Mouse (Mus musculus) heart, embryonic 13.5 days (tissue): Measurements from ENCODE around the gene Pip4k2b. TPM values are rescaled to one million over a fixed set of nuclear protein-coding genes. Genes with fewer than 3 reads are reported as not detected.

ENCODE experiments used
- ATAC-seq: fragments of 200-750 bp; cut with Nextera tagmentation; 2 replicates; pipeline ENCODE4 v1.8.0; 2017; ENCODE audit warnings: moderate TSS enrichment; ENCODE audit not compliant: insufficient number of reproducible peaks, low FRiP score, low TSS enrichment; ENCODE audit errors: extremely low read depth
- H3K27ac ChIP-seq: fragments of 300-500 bp; sonication (generic); replicated peaks from 2 replicates; pipeline ENCODE4 v1.5.1; 2015; ENCODE audit warnings: moderate library complexity, mild to moderate bottlenecking, inconsistent platforms
- H3K27me3 ChIP-seq: fragments of 300-500 bp; sonication (generic); replicated peaks from 2 replicates; pipeline ENCODE4 v1.6.1; 2015; ENCODE audit warnings: mild to moderate bottlenecking, inconsistent platforms
- H3K36me3 ChIP-seq: fragments of 300-500 bp; sonication (generic); 2 replicates; pipeline ENCODE4 v1.6.1; 2015; ENCODE audit warnings: mild to moderate bottlenecking, inconsistent platforms
- H3K4me1 ChIP-seq: fragments of 300-500 bp; sonication (generic); 2 replicates; pipeline ENCODE4 v1.6.1; 2015; ENCODE audit warnings: inconsistent platforms
- H3K4me2 ChIP-seq: fragments of 300-500 bp; sonication (generic); 2 replicates; pipeline ENCODE4 v1.6.1; 2015; ENCODE audit warnings: inconsistent platforms, mild to moderate bottlenecking, moderate library complexity
- H3K4me3 ChIP-seq: fragments of 300-500 bp; sonication (generic); 2 replicates; pipeline ENCODE4 v1.5.1; 2015; ENCODE audit warnings: moderate library complexity, mild to moderate bottlenecking, inconsistent platforms
- H3K9ac ChIP-seq: fragments of 300-500 bp; sonication (generic); 2 replicates; pipeline ENCODE4 v1.6.1; 2015; ENCODE audit warnings: inconsistent platforms, mild to moderate bottlenecking, moderate library complexity
- H3K9me3 ChIP-seq: fragments of 300-500 bp; sonication (generic); 2 replicates; pipeline ENCODE4 v1.6.1; 2016; ENCODE audit warnings: inconsistent platforms
- WGBS: fragments of 180-500 bp; shearing (Covaris S2); methylation state at CpG from one replicate; pipeline ENCODE4 v1.1.7; 2015; ENCODE audit warnings: mixed read lengths; 5-methylcytosine and 5-hydroxymethylcytosine counted together
- polyA plus RNA-seq: library from polyadenylated mRNA; unstranded; fragments of >200 nt; fragmentation: Nextera tagmentation; extraction: Ambion mirVana; gene quantifications from 2 replicates; pipeline ENCODE4 v1.2.1, GENCODE M21; 2015

Gene Pip4k2b
- polyA plus RNA-seq, 1 experiment from 2014 or later, result 1.0 TPM

DNA sequence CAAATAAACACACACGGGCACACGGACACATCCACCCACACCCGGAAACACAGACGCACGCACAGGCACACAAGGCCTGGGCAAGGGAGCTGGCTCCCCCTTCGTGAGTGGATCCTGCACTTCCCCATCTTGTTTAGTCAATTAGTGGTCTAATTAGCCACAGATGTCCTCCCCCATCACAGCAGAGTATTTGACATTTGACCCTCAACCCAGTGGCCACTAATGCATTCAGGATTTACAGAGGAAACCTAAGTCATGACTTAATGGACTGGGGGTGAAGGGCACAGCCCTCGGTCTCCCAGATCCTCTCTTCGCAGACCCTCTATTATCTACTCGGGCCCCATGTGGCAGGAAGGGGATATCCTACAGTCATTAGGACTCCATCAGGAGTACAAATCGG lies 10.8 kb downstream of the Pip4k2b start:
- H3K9ac ChIP-seq, result no peak overlapping the region
- no peaks in the 10 kb centered on the region for H3K27me3 ChIP-seq
- no peak for ATAC-seq
- H3K4me2 ChIP-seq, result no peak overlapping the region
- H3K36me3 ChIP-seq, result peaks cover 39% of the 10 kb centered on the region
- peaks cover 12% of the 10 kb centered on the region for H3K4me1 ChIP-seq
- H3K27ac ChIP-seq, result no peak overlapping the region
- WGBS, result 43% methylated on average over 10 of the region's 10 CpGs
- H3K4me3 ChIP-seq, result no peak overlapping the region
- no peaks in the 10 kb centered on the region for H3K9me3 ChIP-seq

DNA sequence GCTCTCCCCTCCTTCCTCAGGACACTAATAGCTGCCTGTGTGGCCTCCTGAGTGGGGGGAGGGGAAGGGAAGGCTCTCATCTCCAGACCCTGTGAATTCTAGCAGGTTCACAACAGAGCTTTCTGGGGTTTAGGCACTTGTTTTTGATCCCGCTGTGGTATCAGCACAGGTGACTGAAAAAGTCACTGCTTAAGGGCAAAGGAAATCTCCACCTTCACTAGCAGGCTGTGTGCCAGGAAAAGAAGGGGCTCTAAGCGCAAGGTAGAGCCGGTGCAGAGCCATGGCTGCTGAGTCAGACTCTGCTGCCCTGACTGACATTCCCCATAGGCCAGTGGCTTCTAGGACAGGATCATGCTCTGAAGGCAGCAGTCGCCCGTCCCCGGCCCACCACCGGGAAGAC lies 15.8 kb downstream of the Pip4k2b start:
- WGBS, result 65% methylated on average over 7 of the region's 7 CpGs
- ATAC-seq, result no peak

DNA sequence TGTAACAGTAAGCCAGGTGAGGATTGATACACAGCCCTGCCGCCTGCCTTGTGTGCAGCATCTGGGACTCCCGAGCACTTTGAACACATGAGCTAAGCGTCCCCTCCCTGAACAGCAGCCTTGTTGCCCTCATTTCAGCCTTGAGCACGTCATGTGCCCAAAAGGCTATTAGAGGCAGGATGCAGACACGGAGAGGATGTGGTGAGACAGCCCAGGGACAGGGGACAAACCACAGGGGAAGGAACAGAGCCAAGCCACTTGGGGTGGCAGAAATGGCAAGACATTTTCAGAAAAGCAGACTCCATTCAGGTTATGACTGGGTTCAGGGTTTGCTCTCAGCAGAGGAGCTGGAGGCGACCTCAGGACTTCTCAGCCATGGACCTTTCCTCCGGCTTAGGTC lies 16.2 kb downstream of the Pip4k2b start:
- Histone ChIP-seq H3K9me3 (no peaks in the 10 kb centered on the region), H3K4me2 (no peak overlapping the region), H3K27me3 (no peaks in the 10 kb centered on the region), H3K27ac (no peak overlapping the region), H3K36me3 (peaks cover 93% of the 10 kb centered on the region), H3K4me3 (no peak overlapping the region), H3K9ac (peak overlapping the region; percentile 52; the same call in 1 of the 2 replicates), H3K4me1 (peaks cover 12% of the 10 kb centered on the region; the same call in 1 of the 2 replicates)
- 71% methylated on average over 7 of the region's 7 CpGs for WGBS
- no peak for ATAC-seq

More for the DNA sequence above, 15.8 kb downstream of the Pip4k2b start:
- no peak overlapping the region for H3K9ac ChIP-seq
- H3K27me3 ChIP-seq, result no peaks in the 10 kb centered on the region
- no peaks in the 10 kb centered on the region for H3K9me3 ChIP-seq
- no peak overlapping the region for H3K4me2 ChIP-seq
- no peak overlapping the region for H3K4me3 ChIP-seq
- peaks cover 14% of the 10 kb centered on the region for H3K4me1 ChIP-seq
- no peak overlapping the region for H3K27ac ChIP-seq
- peaks cover 88% of the 10 kb centered on the region for H3K36me3 ChIP-seq

DNA sequence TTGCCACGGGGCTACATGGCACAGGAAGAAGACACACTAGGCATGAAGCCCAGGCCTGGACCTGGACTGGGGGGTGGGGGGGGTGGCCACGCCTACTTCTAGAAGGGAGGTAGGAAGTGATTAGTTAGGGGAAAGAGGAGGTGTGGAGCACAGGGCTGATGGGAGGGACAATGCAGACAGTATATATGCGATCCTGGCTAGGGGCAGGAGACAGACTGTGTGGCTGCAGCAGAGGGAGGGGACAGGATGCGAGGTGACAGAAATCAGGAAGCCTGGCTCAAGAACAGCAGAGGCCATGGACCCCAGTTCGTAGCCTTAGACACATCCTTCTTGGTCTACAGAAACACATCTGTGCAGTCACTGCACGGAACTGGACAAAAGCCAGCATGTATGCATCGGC lies 20.8 kb downstream of the Pip4k2b start:
- Histone ChIP-seq H3K27me3 (no peaks in the 10 kb centered on the region), H3K4me3 (no peak overlapping the region), H3K27ac (0 out of 2 replicates have a peak overlapping the region, but pooled peaks have one; percentile 12), H3K9ac (no peak overlapping the region), H3K4me1 (peaks cover 10% of the 10 kb centered on the region; the same call in 1 of the 2 replicates), H3K9me3 (peaks cover 6% of the 10 kb centered on the region; the same call in 1 of the 2 replicates), H3K36me3 (peaks cover 98% of the 10 kb centered on the region), H3K4me2 (no peak overlapping the region)
- ATAC-seq, result no peak
- WGBS, result 73% methylated on average over 7 of the region's 7 CpGs

DNA sequence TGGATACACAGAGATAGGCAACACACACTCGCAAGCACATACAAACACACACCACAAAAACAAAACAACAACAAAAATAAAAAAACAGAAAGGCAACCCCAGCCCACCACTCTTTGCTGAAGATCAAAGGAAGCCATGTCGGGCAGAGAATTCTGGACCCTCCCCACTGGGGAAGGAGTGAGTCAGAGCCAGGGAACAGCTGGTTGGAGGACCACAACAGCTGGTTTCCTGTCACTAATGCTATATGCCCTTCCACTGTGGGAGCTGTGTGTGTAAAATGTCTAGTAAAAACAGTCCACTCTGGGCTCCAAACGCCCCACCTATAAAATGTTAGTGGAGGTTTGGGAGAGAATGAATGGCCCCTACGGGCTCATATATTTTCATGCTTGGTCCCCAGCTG lies 23.2 kb downstream of the Pip4k2b start:
- H3K36me3 ChIP-seq, result peaks cover 94% of the 10 kb centered on the region
- no peak overlapping the region for H3K9ac ChIP-seq
- no peaks in the 10 kb centered on the region for H3K27me3 ChIP-seq
- H3K4me2 ChIP-seq, result no peak overlapping the region
- peaks cover 6% of the 10 kb centered on the region; the same call in 1 of the 2 replicates for H3K9me3 ChIP-seq
- no peak overlapping the region for H3K27ac ChIP-seq
- WGBS, result 88% methylated on average over 4 of the region's 4 CpGs
- no peak overlapping the region for H3K4me3 ChIP-seq
- ATAC-seq, result no peak
- H3K4me1 ChIP-seq, result peaks cover 8% of the 10 kb centered on the region

DNA sequence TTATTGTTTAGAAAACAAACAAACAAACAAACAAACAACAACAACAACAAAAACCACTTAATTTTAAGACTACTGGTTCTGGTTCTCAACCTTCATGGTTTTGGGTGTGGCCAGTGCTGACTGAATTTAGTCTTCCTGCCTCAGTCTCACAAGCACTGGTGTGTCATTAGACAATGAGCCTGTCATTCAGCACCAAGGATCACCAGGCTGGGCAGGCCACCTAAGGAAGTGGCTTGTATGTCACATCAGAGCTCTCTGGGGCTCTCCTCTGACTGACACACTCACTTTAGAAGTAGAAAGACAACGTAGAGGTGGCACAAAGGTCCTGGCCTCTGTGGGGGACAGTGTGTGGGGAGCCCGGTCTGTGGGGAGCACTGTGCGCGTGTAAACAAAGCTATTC lies 25.5 kb downstream of the Pip4k2b start:
- ATAC-seq, result no peak
- Histone ChIP-seq H3K4me1 (peaks cover 21% of the 10 kb centered on the region), H3K9me3 (peaks cover 6% of the 10 kb centered on the region; the same call in 1 of the 2 replicates), H3K9ac (no peak overlapping the region), H3K27ac (no peak overlapping the region), H3K4me3 (no peak overlapping the region), H3K36me3 (peaks cover 85% of the 10 kb centered on the region), H3K27me3 (no peaks in the 10 kb centered on the region), H3K4me2 (no peak overlapping the region)
- WGBS, result 70% methylated on average over 4 of the region's 4 CpGs

DNA sequence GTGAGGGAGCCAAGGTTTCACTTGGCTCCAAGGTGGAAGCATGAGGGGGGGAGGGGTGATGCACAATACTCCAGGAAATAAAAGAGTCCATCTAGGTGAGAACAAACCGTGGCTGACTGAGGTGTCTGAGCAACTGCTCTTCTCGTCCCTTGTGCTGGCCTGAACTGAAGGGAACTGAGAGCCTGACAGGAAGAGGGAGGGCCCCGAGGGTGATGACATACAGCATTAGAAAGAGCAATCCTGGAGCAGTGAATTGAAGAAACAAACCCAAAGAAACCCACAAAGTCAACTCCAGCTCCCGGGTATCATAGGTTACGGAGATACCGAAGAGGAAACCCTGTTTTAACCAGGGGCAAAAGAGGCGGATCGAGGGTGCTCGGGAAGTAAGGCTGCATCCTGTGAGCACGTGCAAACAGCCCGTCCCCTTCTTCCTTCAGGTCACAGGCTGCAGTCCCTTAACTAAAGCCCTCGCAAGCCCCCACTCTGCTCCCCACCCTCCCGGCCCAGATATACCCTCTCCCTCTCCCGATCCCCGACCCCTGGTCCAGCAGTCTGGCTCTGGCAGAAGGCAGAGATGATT lies 26.1 kb downstream of the Pip4k2b start:
- 0 out of 2 replicates have a peak overlapping the region, but pooled peaks have one; percentile 28 for H3K27ac ChIP-seq
- no peak overlapping the region for H3K4me3 ChIP-seq

DNA sequence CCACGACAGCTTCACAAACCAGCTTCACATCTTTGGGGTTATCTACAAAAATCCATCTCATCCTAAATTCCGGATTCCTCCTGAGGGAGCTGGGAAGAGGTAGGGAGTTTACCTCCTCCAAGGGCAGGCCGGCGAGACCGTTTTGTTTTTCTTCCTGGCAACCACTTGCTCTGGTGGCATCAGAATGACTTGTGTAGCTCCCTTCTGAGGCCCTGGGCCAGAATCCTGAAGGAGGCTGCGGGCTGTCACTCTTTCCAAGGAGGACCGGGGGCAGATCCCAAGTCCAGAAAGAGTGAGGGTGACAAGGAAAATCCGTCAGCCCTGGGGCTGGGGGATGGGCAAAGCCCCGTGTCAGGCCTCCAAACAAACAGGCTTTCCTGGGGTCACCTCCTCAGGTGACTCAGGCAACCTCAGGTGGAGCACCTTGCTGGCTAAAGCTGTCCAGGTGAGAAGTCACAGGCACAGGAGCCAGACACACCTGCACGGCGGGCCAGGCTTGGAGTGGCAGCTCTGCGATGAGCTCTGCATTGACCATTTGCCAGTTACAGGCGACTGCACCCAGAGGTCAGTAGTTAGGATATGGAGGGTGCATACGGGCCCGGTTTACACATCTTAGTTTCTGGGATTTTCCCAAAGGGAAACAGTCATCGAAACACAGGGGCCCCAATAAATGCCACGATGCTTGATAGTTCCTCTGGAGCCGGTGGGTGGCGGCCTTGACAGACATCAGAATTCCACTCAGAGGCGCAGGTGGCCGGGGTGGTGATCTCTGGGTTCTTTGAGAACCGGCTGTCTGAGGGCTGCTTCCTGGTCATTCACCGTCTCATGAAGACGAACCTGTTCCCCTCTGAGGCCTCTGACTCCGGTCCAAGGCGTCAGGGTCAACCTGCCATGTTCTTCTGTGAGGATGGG lies 26.9 kb downstream of the Pip4k2b start:
- peaks cover 85% of the 10 kb centered on the region for H3K36me3 ChIP-seq
- no peak overlapping the region for H3K27ac ChIP-seq
- ATAC-seq, result no peak
- H3K4me3 ChIP-seq, result no peak overlapping the region
- 85% methylated on average over 26 of the region's 26 CpGs for WGBS
- H3K9me3 ChIP-seq, result peaks cover 6% of the 10 kb centered on the region; the same call in 1 of the 2 replicates
- peaks cover 20% of the 10 kb centered on the region for H3K4me1 ChIP-seq
- no peaks in the 10 kb centered on the region for H3K27me3 ChIP-seq
- H3K4me2 ChIP-seq, result no peak overlapping the region
- H3K9ac ChIP-seq, result no peak overlapping the region

More for the DNA sequence above, 26.1 kb downstream of the Pip4k2b start:
- no peaks in the 10 kb centered on the region for H3K27me3 ChIP-seq
- 73% methylated on average over 15 of the region's 15 CpGs for WGBS
- H3K9ac ChIP-seq, result no peak overlapping the region
- H3K9me3 ChIP-seq, result peaks cover 6% of the 10 kb centered on the region; the same call in 1 of the 2 replicates
- H3K36me3 ChIP-seq, result peaks cover 85% of the 10 kb centered on the region
- ATAC-seq, result no peak
- H3K4me2 ChIP-seq, result no peak overlapping the region
- H3K4me1 ChIP-seq, result peaks cover 20% of the 10 kb centered on the region

DNA sequence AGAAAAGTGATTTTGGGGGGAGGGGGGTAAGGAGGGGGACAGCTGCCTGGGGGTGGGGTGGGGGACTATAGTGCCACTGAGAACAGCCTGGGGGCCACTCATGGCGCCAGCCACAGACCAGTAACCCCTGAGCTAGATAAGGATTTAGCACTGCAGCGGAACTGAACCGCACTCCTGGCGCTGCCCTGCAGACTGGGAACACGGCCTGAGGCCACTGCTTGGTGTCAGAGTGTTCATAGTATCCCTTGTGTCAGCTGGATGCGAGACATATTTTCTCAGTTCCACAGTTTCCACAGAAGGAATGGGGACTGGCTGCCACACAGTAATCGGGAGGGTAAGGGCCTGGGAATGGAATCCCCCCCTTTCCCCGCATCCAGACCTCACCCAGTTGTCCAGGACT lies 28.5 kb downstream of the Pip4k2b start:
- Histone ChIP-seq H3K4me3 (no peak overlapping the region), H3K4me1 (peaks cover 20% of the 10 kb centered on the region), H3K4me2 (no peak overlapping the region), H3K27ac (no peak overlapping the region), H3K9me3 (no peaks in the 10 kb centered on the region), H3K36me3 (peaks cover 85% of the 10 kb centered on the region), H3K27me3 (no peaks in the 10 kb centered on the region), H3K9ac (no peak overlapping the region)
- 70% methylated on average over 8 of the region's 8 CpGs for WGBS
- ATAC-seq, result no peak

DNA sequence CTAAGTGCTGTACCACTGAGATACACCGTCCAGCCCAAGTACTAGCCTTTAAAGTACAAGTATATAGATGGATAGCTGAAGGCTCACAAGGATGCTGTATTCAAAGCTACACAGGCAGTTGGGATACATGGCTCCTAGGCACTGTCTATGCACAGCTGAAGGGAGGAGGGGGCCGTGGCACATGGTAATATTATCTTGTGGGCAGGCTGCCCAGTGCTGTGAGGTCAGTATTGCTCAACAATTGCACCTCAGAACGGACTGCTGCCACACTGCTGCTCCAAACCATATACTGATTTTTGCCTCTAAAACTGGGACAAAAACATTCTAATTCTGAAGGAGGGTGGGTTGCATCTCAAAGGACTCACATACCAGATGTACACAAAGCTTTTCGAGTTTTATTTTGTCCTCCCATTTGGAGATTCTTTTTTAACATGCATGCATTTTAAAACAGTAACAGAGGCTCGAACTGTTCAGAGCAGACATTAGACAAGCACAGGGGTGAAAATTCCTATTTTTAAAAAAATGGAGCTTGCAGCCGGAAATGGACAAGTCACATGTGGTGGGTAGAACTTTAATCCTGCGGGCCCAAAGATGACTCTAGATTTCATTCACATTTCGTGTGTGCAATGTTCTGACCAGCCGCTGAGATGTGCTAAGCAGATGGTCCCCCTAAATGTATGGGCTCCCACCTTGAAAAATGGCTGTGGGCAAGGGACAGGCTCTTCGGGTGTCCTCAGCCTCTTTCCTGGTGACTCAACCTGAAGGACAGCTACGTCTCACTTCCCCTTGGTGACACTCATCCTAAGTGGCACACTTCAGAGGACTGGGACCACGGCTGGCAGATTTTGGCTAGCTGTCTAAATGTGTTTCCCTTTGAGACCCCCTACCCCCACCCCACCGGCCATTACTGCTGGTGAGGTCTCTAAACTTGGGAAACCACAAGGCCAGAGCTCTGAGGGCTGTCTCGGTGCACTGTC lies 29.4 kb downstream of the Pip4k2b start:
- no peak for ATAC-seq
- no peak overlapping the region for H3K4me3 ChIP-seq
- 73% methylated on average over 14 of the region's 14 CpGs for WGBS
- peaks cover 20% of the 10 kb centered on the region for H3K4me1 ChIP-seq
- no peak overlapping the region for H3K9ac ChIP-seq
- H3K36me3 ChIP-seq, result peaks cover 85% of the 10 kb centered on the region
- peak overlapping the region; percentile 24; the same call in 1 of the 2 replicates for H3K27ac ChIP-seq
- H3K4me2 ChIP-seq, result no peak overlapping the region
- H3K9me3 ChIP-seq, result no peaks in the 10 kb centered on the region
- no peaks in the 10 kb centered on the region for H3K27me3 ChIP-seq

DNA sequence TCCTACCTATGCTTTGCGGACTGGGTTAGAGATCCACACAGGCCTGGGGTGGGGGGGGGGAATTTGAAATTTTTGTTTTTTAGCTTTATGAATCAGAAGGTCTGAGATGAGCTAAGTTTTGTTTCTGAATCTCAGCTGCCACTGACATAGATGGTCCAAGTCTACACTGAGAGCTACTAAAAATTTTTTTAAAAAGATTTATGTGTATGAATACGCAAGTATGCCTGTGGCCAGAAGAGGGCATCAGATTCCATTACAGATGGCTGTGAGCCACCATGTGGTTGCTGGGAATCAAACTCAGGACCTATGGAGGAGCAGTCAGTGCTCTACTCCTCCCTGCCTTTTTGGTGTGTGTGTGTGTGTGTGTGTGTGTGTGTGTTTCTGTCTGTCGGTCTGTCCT lies 30.1 kb downstream of the Pip4k2b start:
- Histone ChIP-seq H3K27me3 (no peaks in the 10 kb centered on the region), H3K4me3 (no peak overlapping the region), H3K4me2 (no peak overlapping the region), H3K4me1 (peaks cover 20% of the 10 kb centered on the region), H3K9me3 (no peaks in the 10 kb centered on the region), H3K27ac (no peak overlapping the region), H3K9ac (no peak overlapping the region), H3K36me3 (peaks cover 79% of the 10 kb centered on the region)
- no peak for ATAC-seq
- 97% methylated on average over 3 of the region's 3 CpGs for WGBS
